Mouse (Mus musculus): ENCODE data around the gene Wnt2b. TPM values are rescaled to one million over a fixed set of nuclear protein-coding genes. Genes with fewer than 3 reads are reported as not detected.

Gene Wnt2b
- total and polyA plus RNA-seq, 3 experiments = 16.5 to 25.9 (median 17.6) TPM

DNA sequence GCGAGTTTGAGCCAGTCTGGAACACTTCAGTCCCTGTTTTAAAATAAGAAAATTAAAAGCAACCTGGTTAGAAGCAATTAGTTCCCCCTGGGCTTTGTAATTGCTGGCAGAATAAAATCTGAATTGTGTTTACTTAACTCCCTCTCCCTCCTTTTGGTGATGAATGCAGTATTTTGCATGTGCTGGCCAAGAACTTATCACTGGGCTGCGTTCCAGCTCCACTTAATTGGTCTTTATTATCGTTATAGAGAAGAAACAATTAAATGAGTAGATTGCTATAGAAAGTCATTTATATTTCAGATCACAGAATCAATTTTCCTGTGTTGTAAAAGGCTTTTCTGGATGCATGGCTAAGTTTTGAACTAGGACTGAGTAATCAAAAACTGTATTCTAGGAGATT, 65.6 kb downstream of the Wnt2b start:
- DNase-seq = no peak

Other genes starting within 250 kb of the Wnt2b start
- 10 to 100 TPM in 1 of 2 experiments, 1 to 10 TPM in 1; 5.0 to 13.1 TPM for gene Ppm1j, start 180.9 kb downstream of the Wnt2b start, total RNA-seq (2021)
- gene Ppm1j, start 180.9 kb downstream of the Wnt2b start, polyA plus RNA-seq (2012; rRNA removed) = 11.6 and 12.2 TPM in 2 replicates
- gene Fam19a3, start 180.1 kb downstream of the Wnt2b start, total RNA-seq (2021) = 1 to 10 TPM in 1 of 2 experiments, under 1 TPM in 1; 0.43 to 1.3 TPM
- 0.46 and 2.1 TPM in 2 replicates for gene Fam19a3, start 180.1 kb downstream of the Wnt2b start, polyA plus RNA-seq (2012; rRNA removed)
- 100 to 1,000 TPM; 128 to 132 TPM for gene Rhoc, start 173.5 kb downstream of the Wnt2b start, total RNA-seq (2021)
- 61.3 and 69.7 TPM in 2 replicates for gene Rhoc, start 173.5 kb downstream of the Wnt2b start, polyA plus RNA-seq (2012; rRNA removed)
- gene Mov10, start 143.4 kb downstream of the Wnt2b start, total RNA-seq (2021) = 10 to 100 TPM; 16.7 to 18.9 TPM
- gene Mov10, start 143.4 kb downstream of the Wnt2b start, polyA plus RNA-seq (2012; rRNA removed) = 13.2 and 15.3 TPM in 2 replicates
- 10 to 100 TPM; 54.0 to 59.4 TPM for gene St7l, start 97.9 kb downstream of the Wnt2b start, total RNA-seq (2021)
- 8.3 and 9.6 TPM in 2 replicates for gene St7l, start 97.9 kb downstream of the Wnt2b start, polyA plus RNA-seq (2012; rRNA removed)
- 100 to 1,000 TPM in 1 of 2 experiments, 10 to 100 TPM in 1; 77.7 to 109 TPM for gene Capza1, start 97.4 kb downstream of the Wnt2b start, total RNA-seq (2021)
- gene Capza1, start 97.4 kb downstream of the Wnt2b start, polyA plus RNA-seq (2012; rRNA removed) = 5.8 and 7.3 TPM in 2 replicates
- 10 to 100 TPM; 17.3 to 23.7 TPM for gene Cttnbp2nl, start 91.2 kb upstream of the Wnt2b start, total RNA-seq (2021)
- gene Cttnbp2nl, start 91.2 kb upstream of the Wnt2b start, polyA plus RNA-seq (2012; rRNA removed) = 2.1 and 2.8 TPM in 2 replicates
- not detected for gene 4930564D02Rik, start 104.9 kb upstream of the Wnt2b start, total RNA-seq (2021)
- not detected in 2 replicates for gene 4930564D02Rik, start 104.9 kb upstream of the Wnt2b start, polyA plus RNA-seq (2012; rRNA removed)

Measured in adrenal gland, adult 2 months (tissue).